22 mouse cellular contexts compared by ENCODE assay signal in genomic region chr19:43444636-43445205, GRCm38 (mm10). TPM values are rescaled to one million over a fixed set of nuclear protein-coding genes. Genes with fewer than 3 reads are reported as not detected.
DNase-seq lines count a peak whose midpoint lies in the region; ATAC-seq and TF ChIP-seq lines count a peak whose summit lies in the region.
"Had no signal": no experiment of that assay in that cellular context is flagged by ENCODE, and none has a peak within 500 bp of the region (broad histone marks: within the 10 kb centered on the region; RNA-seq: fewer than 3 reads in every experiment).

No protein-coding gene starts in this region.

- H3K27ac ChIP-seq in embryonic facial prominence, embryonic 14.5 days (replicated peaks; ENCODE audit: low read depth, low read length) = no peak overlapping the region
- H3K27ac ChIP-seq in embryonic facial prominence, embryonic 10.5 days (replicated peaks) = no peak overlapping the region
- no peak overlapping the region for H3K27ac ChIP-seq in MEL (ENCODE audit: control insufficient read depth, low read depth, low read length)
- H3K27ac ChIP-seq: embryonic facial prominence, embryonic 13.5 days; heart, embryonic 10.5 days; hindbrain, embryonic 13.5 days; hindbrain, postnatal 0 days; intestine, embryonic 15.5 days had no signal

- no peak overlapping the region for H3K4me3 ChIP-seq in embryonic facial prominence, embryonic 14.5 days (ENCODE audit: low read depth, low read length)
- no peak overlapping the region for H3K4me3 ChIP-seq in embryonic facial prominence, embryonic 10.5 days
- H3K4me3 ChIP-seq in MEL (ENCODE audit: control insufficient read depth in 1 of 2, insufficient read depth in 1 of 2, low read depth in 2 of 2, low read length in 2 of 2) = no peak overlapping the region
- H3K4me3 ChIP-seq: embryonic facial prominence, embryonic 13.5 days; heart, embryonic 10.5 days; hindbrain, embryonic 13.5 days; intestine, embryonic 15.5 days had no signal

- H3K9ac ChIP-seq in embryonic facial prominence, embryonic 14.5 days (ENCODE audit: low read depth, low read length) = no peak overlapping the region
- H3K9ac ChIP-seq in MEL (ENCODE audit: control insufficient read depth, low read depth, low read length, poor library complexity, severe bottlenecking) = no peak overlapping the region
- H3K9ac ChIP-seq: embryonic facial prominence, embryonic 13.5 days; hindbrain, embryonic 13.5 days; intestine, embryonic 15.5 days had no signal

- WGBS in embryonic facial prominence, embryonic 14.5 days = 64% methylated on average over 6 of the region's 6 CpGs
- 86% methylated on average over 6 of the region's 6 CpGs for WGBS in embryonic facial prominence, embryonic 10.5 days

- no peak for TF ChIP-seq RAD21 in MEL (IDR thresholded peaks at IDR 0.05; ENCODE audit: low read depth, low read length)

- peaks cover 3% of the 10 kb centered on the region; the same call in 1 of the 2 replicates for H3K4me1 ChIP-seq in embryonic facial prominence, embryonic 14.5 days (ENCODE audit: control insufficient read depth, insufficient read depth, low read length)
- H3K4me1 ChIP-seq in embryonic facial prominence, embryonic 10.5 days = peaks cover 21% of the 10 kb centered on the region
- no peaks in the 10 kb centered on the region for H3K4me1 ChIP-seq in MEL (ENCODE audit: control insufficient read depth in 1 of 2, insufficient read depth in 2 of 2, low read length in 2 of 2)

- H3K4me2 ChIP-seq in embryonic facial prominence, embryonic 14.5 days (ENCODE audit: low read depth, low read length) = no peak overlapping the region
- H3K4me2 ChIP-seq: embryonic facial prominence, embryonic 13.5 days; hindbrain, embryonic 13.5 days; intestine, embryonic 15.5 days had no signal

- no peaks in the 10 kb centered on the region for H3K79me2 ChIP-seq in MEL (ENCODE audit: control insufficient read depth, insufficient read depth, low read length, poor library complexity)

- no peaks in the 10 kb centered on the region; the same call in 1 of the 2 replicates for H3K9me3 ChIP-seq in embryonic facial prominence, embryonic 14.5 days (ENCODE audit: control insufficient read depth, low read length)
- peaks cover 7% of the 10 kb centered on the region; the same call in 1 of the 2 replicates for H3K9me3 ChIP-seq in embryonic facial prominence, embryonic 10.5 days
- no peaks in the 10 kb centered on the region for H3K9me3 ChIP-seq in MEL (replicated peaks; ENCODE audit: insufficient read depth, low read length)
- H3K9me3 ChIP-seq: heart, embryonic 10.5 days; intestine, embryonic 15.5 days had no signal

- H3K27me3 ChIP-seq in embryonic facial prominence, embryonic 14.5 days (replicated peaks; ENCODE audit: control insufficient read depth, insufficient read depth, low read length) = peaks cover 38% of the 10 kb centered on the region
- H3K27me3 ChIP-seq in embryonic facial prominence, embryonic 10.5 days (replicated peaks; ENCODE audit: low read depth, poor library complexity, severe bottlenecking) = peaks cover 42% of the 10 kb centered on the region
- H3K27me3 ChIP-seq in MEL (ENCODE audit: control insufficient read depth in 1 of 2, insufficient read depth in 2 of 2, low read length in 2 of 2) = peaks cover 0 to 6% of the 10 kb centered on the region in 2 experiments; a peak in 2 of 4 replicates
- H3K27me3 ChIP-seq: CH12.LX had no signal

- TF ChIP-seq EP300 in MEL (IDR thresholded peaks at IDR 0.05; ENCODE audit: low read depth in 1 of 2, low read length in 2 of 2) = no peak

- no peaks in the 10 kb centered on the region for H3K36me3 ChIP-seq in embryonic facial prominence, embryonic 14.5 days (ENCODE audit: control insufficient read depth, insufficient read depth, low read length)
- no peaks in the 10 kb centered on the region for H3K36me3 ChIP-seq in embryonic facial prominence, embryonic 10.5 days (replicated peaks)
- no peaks in the 10 kb centered on the region for H3K36me3 ChIP-seq in MEL (ENCODE audit: control insufficient read depth in 1 of 2, insufficient read depth in 2 of 2, low read length in 2 of 2)
- H3K36me3 ChIP-seq: embryonic facial prominence, embryonic 13.5 days; heart, embryonic 10.5 days; hindbrain, embryonic 13.5 days; intestine, embryonic 15.5 days had no signal

- TF ChIP-seq POLR2A in MEL (IDR thresholded peaks at IDR 0.05; ENCODE audit: control insufficient read depth in 1 of 2, insufficient read depth in 1 of 2, low read depth in 1 of 2, low read length in 2 of 2, poor library complexity in 1 of 2) = no peak
- no peak for TF ChIP-seq POLR2A in brain, embryonic 14.5 days (IDR thresholded peaks at IDR 0.05; ENCODE audit: borderline replicate concordance, extremely low read depth, insufficient read depth, insufficient read length, poor library complexity, severe bottlenecking)

- peak; percentile 63 for DNase-seq in embryonic facial prominence, embryonic 14.5 days (ENCODE audit: low spot score)
- DNase-seq in embryonic facial prominence, embryonic 10.5 days (ENCODE audit: low spot score) = no peak
- DNase-seq in heart, adult 11 months = peak; percentile 22
- no peak for DNase-seq in heart, postnatal 10 days
- DNase-seq in MEL (ENCODE audit: low read depth, low spot score) = no peak
- peak; percentile 31 for DNase-seq in brain, embryonic 14.5 days (ENCODE audit: low read depth)
- DNase-seq: adrenal gland, adult 2 months; adrenal gland, postnatal 36 days; cerebellum, adult 11-12 months; gastrocnemius, postnatal 36 days; heart, adult 18-20 months; heart, postnatal 14 days; kidney, adult 18-20 months had no signal

- ATAC-seq in embryonic facial prominence, embryonic 14.5 days (ENCODE audit: low read depth) = no peak
- ATAC-seq in inflammation-experienced regulatory T-cells, adult 6 months = no peak
- ATAC-seq: forebrain, embryonic 16.5 days; hindbrain, postnatal 0 days; intestine, embryonic 15.5 days had no signal

- no peak for TF ChIP-seq CTCF in MEL (IDR thresholded peaks at IDR 0.05 in 2 of 3, conservative IDR thresholded peaks at IDR 0.05 in 1 of 3; ENCODE audit: control insufficient read depth in 1 of 3, insufficient read depth in 1 of 3, low read depth in 2 of 3, low read length in 3 of 3, poor library complexity in 1 of 3, severe bottlenecking in 1 of 3)
- no peak for TF ChIP-seq CTCF in brain, embryonic 14.5 days (IDR thresholded peaks at IDR 0.05; ENCODE audit: borderline replicate concordance, extremely low read depth, insufficient read depth, insufficient read length)

- intact Hi-C loops in heart, postnatal 10 days (cut with DNase I) = no loop called here

TF ChIP-seq in MEL, 35 proteins besides CTCF, POLR2A, EP300 and RAD21:
- 0 out of 2 replicates have a peak, but pooled peaks have one; percentile 19 for TF ChIP-seq ZNF384 (IDR thresholded peaks at IDR 0.05; ENCODE audit: low read depth, low read length)
- no peak for TF ChIP-seq BHLHE40 (IDR thresholded peaks at IDR 0.05; ENCODE audit: borderline replicate concordance, low read depth, low read length)

RNA-seq across cellular contexts. Expression of gene Cnnm1, which starts 4.5 kb away (rescaled TPM):
- polyA plus RNA-seq in embryonic facial prominence, embryonic 14.5 days (2014; fragmentation: Nextera tagmentation; extraction: Ambion mirVana) = 0.96 and 1.4 TPM in 2 replicates
- 0.16 and 0.31 TPM in 2 replicates for polyA plus RNA-seq in embryonic facial prominence, embryonic 10.5 days (2016; fragmentation: Nextera tagmentation; extraction: Ambion mirVana)
- total RNA-seq in heart, postnatal 10 days (2021) = under 1 TPM; 0.05 to 0.37 TPM
- not detected in 2 replicates for total RNA-seq in MEL (2012; rRNA removed)
- under 1 TPM in 1 of 2 experiments, not detected in 1; 0.04 TPM for polyA plus RNA-seq in MEL (2012; ENCODE audit: insufficient read depth in 1 of 2, insufficient read length in 2 of 2, low read depth in 1 of 2, low replicate concordance in 2 of 2, missing spikeins in 1 of 2)
- polyA plus RNA-seq in brain, embryonic 14.5 days (2012; rRNA removed) = 3.7 and 5.8 TPM in 2 replicates
- not detected for polyA plus RNA-seq in inflammation-experienced regulatory T-cells, adult 6 months (2017; shearing (Covaris generic))
- total RNA-seq: CH12.LX; gastrocnemius, postnatal 36 days; hematopoietic stem cell, adult 5-6 weeks had no signal

RNA-seq across cellular contexts. Expression of gene Hpse2, which starts 56.6 kb away (rescaled TPM):
- polyA plus RNA-seq in embryonic facial prominence, embryonic 14.5 days (2014; fragmentation: Nextera tagmentation; extraction: Ambion mirVana) = 4.1 and 4.3 TPM in 2 replicates
- 3.5 and 6.0 TPM in 2 replicates for polyA plus RNA-seq in embryonic facial prominence, embryonic 10.5 days (2016; fragmentation: Nextera tagmentation; extraction: Ambion mirVana)
- total RNA-seq in heart, postnatal 10 days (2021) = under 1 TPM; 0.53 to 0.57 TPM
- total RNA-seq in MEL (2012; rRNA removed) = not detected in 2 replicates
- polyA plus RNA-seq in MEL (2012; ENCODE audit: insufficient read depth in 1 of 2, insufficient read length in 2 of 2, low read depth in 1 of 2, low replicate concordance in 2 of 2, missing spikeins in 1 of 2) = not detected
- 0.08 and 0.18 TPM in 2 replicates for polyA plus RNA-seq in brain, embryonic 14.5 days (2012; rRNA removed)
- polyA plus RNA-seq in inflammation-experienced regulatory T-cells, adult 6 months (2017; shearing (Covaris generic)) = not detected
- total RNA-seq: adrenal gland, adult 2 months; adrenal gland, postnatal 36 days; CH12.LX; gastrocnemius, postnatal 36 days had no signal
- polyA plus RNA-seq: adrenal gland, adult 2 months had no signal

Comparison
In these comparisons a context has a peak if more than half of its experiments do, and no peak if none do; other contexts are left out.
1. DNase-seq: peak in embryonic facial prominence, embryonic 14.5 days (single experiment), heart, adult 11 months (single experiment) and brain, embryonic 14.5 days (single experiment); none in embryonic facial prominence, embryonic 10.5 days (single experiment), heart, postnatal 10 days (0 of 2) and MEL (single experiment).